Mouse (Mus musculus) splenic B cell, adult 2 months (primary cell): Measurements from ENCODE around the gene Lamc2.

Experiments used
- DNase-seq: peaks from one replicate; pipeline ENCODE4 v3.0.0-alpha.2; 2011; ENCODE audit warnings: low read depth, low spot score
- H3K27me3 ChIP-seq: 2 replicates; pipeline ENCODE4 v1.6.1; 2012; ENCODE audit warnings: mild to moderate bottlenecking, low read length, moderate library complexity, mixed read lengths; ENCODE audit not compliant: control insufficient read depth, poor library complexity, insufficient read depth, severe bottlenecking
- H3K36me3 ChIP-seq: 2 replicates; pipeline ENCODE4 v1.6.1; 2012; ENCODE audit warnings: mild to moderate bottlenecking, low read length, moderate library complexity, mixed read lengths; ENCODE audit not compliant: control insufficient read depth, poor library complexity, insufficient read depth, severe bottlenecking

The Lamc2 gene

GRCm38 (mm10) chr1:153157021-153157623 lies 29.1 kb downstream of the Lamc2 start:
- no peak for DNase-seq
- H3K27me3 ChIP-seq, result no peaks in the 10 kb centered on the region

GRCm38 (mm10) chr1:153155364-153155763 lies 30.9 kb downstream of the Lamc2 start:
- Histone ChIP-seq H3K27me3 (no peaks in the 10 kb centered on the region), H3K36me3 (no peaks in the 10 kb centered on the region)
- DNase-seq, result no peak

More at GRCm38 (mm10) chr1:153157021-153157623, 29.1 kb downstream of the Lamc2 start:
- H3K36me3 ChIP-seq, result no peaks in the 10 kb centered on the region

- no peak for DNase-seq
These were observed 32.6 kb downstream of the Lamc2 start for GRCm38 (mm10) chr1:153153619-153154137.

GRCm38 (mm10) chr1:153152594-153152993 lies 33.7 kb downstream of the Lamc2 start:
- H3K36me3 ChIP-seq, result no peaks in the 10 kb centered on the region
- no peak for DNase-seq
- H3K27me3 ChIP-seq, result no peaks in the 10 kb centered on the region

More at GRCm38 (mm10) chr1:153153619-153154137, 32.6 kb downstream of the Lamc2 start:
- Histone ChIP-seq H3K36me3 (no peaks in the 10 kb centered on the region), H3K27me3 (no peaks in the 10 kb centered on the region)

- no peaks in the 10 kb centered on the region for H3K27me3 ChIP-seq
- H3K36me3 ChIP-seq, result no peaks in the 10 kb centered on the region
- DNase-seq, result no peak
These were observed 40.5 kb downstream of the Lamc2 start for GRCm38 (mm10) chr1:153145791-153146190.

GRCm38 (mm10) chr1:153144021-153144420 lies 42.2 kb downstream of the Lamc2 start:
- Histone ChIP-seq H3K36me3 (no peaks in the 10 kb centered on the region), H3K27me3 (no peaks in the 10 kb centered on the region)
- no peak for DNase-seq

- no peak for DNase-seq
These were observed 45.5 kb downstream of the Lamc2 start for GRCm38 (mm10) chr1:153140747-153141228.

GRCm38 (mm10) chr1:153140265-153140664 lies 46.0 kb downstream of the Lamc2 start:
- Histone ChIP-seq H3K36me3 (no peaks in the 10 kb centered on the region), H3K27me3 (no peaks in the 10 kb centered on the region)
- no peak for DNase-seq

More at GRCm38 (mm10) chr1:153140747-153141228, 45.5 kb downstream of the Lamc2 start:
- H3K27me3 ChIP-seq, result no peaks in the 10 kb centered on the region
- no peaks in the 10 kb centered on the region for H3K36me3 ChIP-seq

- H3K36me3 ChIP-seq, result no peaks in the 10 kb centered on the region
- no peaks in the 10 kb centered on the region for H3K27me3 ChIP-seq
- DNase-seq, result no peak
These were observed 46.6 kb downstream of the Lamc2 start for GRCm38 (mm10) chr1:153139635-153140034.

GRCm38 (mm10) chr1:153138486-153138885 lies 47.8 kb downstream of the Lamc2 start:
- no peaks in the 10 kb centered on the region for H3K36me3 ChIP-seq
- DNase-seq, result no peak
- H3K27me3 ChIP-seq, result no peaks in the 10 kb centered on the region

GRCm38 (mm10) chr1:153136647-153137046 lies 49.6 kb downstream of the Lamc2 start:
- DNase-seq, result no peak
- H3K27me3 ChIP-seq, result no peaks in the 10 kb centered on the region
- H3K36me3 ChIP-seq, result no peaks in the 10 kb centered on the region

GRCm38 (mm10) chr1:153133865-153134781 lies 52.1 kb downstream of the Lamc2 start:
- DNase-seq, result no peak
- no peaks in the 10 kb centered on the region for H3K27me3 ChIP-seq
- no peaks in the 10 kb centered on the region for H3K36me3 ChIP-seq

GRCm38 (mm10) chr1:153129992-153130713 lies 56.1 kb downstream of the Lamc2 start:
- no peak for DNase-seq
- H3K36me3 ChIP-seq, result no peaks in the 10 kb centered on the region
- no peaks in the 10 kb centered on the region for H3K27me3 ChIP-seq

- H3K27me3 ChIP-seq, result no peaks in the 10 kb centered on the region
- DNase-seq, result no peak
These were observed 57.5 kb downstream of the Lamc2 start for GRCm38 (mm10) chr1:153128780-153129179.

More at GRCm38 (mm10) chr1:153128780-153129179, 57.5 kb downstream of the Lamc2 start:
- no peaks in the 10 kb centered on the region for H3K36me3 ChIP-seq
